24 mouse cellular contexts compared by ENCODE assay signal in the genomic region with DNA sequence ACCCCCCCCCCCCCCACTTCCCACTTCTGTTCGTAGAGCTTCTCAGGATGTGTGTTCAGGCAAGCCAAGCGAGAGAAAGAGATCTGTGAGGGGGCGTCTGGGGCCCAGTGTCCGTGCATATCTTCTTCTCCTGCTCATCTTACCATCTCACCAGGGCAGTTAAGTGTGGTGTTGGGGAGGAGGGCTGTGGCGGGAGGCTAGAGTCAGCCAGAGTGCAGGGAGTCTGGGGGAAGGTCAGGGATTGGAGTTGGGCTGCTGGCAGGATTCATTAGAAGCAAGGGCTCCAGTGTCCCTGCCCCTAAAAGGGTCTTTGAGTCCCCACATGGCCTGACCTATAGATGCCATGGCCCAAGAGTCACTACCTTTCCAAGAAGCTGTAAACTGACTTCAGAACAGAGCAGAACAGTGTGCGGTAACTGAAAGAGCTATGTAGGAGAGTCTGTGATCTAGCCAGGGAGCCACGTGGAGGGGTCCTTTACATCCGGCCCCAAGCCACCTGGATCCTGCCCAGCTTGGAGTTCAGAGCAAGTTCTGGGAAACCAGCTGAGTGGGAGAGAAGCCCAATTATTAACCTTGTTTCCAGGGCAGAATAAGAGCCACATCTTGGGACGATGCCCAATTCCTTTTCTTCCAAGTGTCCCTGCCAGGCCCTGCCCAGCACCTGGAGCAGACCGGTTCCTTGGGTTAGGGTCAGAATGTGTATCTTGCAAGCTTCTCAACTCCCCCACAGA. TPM values are rescaled to one million over a fixed set of nuclear protein-coding genes. Genes with fewer than 3 reads are reported as not detected.
DNase-seq lines count a peak whose midpoint lies in the region; ATAC-seq and TF ChIP-seq lines count a peak whose summit lies in the region.
"Had no signal": no experiment of that assay in that cellular context is flagged by ENCODE, and none has a peak within 500 bp of the region (broad histone marks: within the 10 kb centered on the region; RNA-seq: fewer than 3 reads in every experiment).

No protein-coding gene starts in this region.

- H3K27me3 ChIP-seq in forebrain, postnatal 0 days (ENCODE audit: insufficient read depth, low read length), result peaks cover 27% of the 10 kb centered on the region
- H3K27me3 ChIP-seq in stomach, postnatal 0 days (ENCODE audit: control insufficient read depth, insufficient read depth, low read length), result peaks cover 54% of the 10 kb centered on the region

- TF ChIP-seq EP300 in stomach, postnatal 0 days (optimal IDR thresholded peaks at IDR 0.05), result no peak

- ATAC-seq in cerebellum, adult (ENCODE audit: insufficient number of reproducible peaks, low FRiP score, low TSS enrichment), result no peak
- no peak for ATAC-seq in forebrain, postnatal 0 days
- ATAC-seq in stomach, postnatal 0 days (ENCODE audit: low FRiP score, low TSS enrichment), result no peak
- ATAC-seq: CD4-positive, CD25-positive, alpha-beta regulatory T cell, adult 4 months had no signal

- peak overlapping the region; percentile 45 for H3K4me2 ChIP-seq in forebrain, postnatal 0 days (ENCODE audit: low read depth)
- H3K4me2 ChIP-seq in stomach, postnatal 0 days (replicated peaks; ENCODE audit: low read depth), result no peak overlapping the region
- H3K4me2 ChIP-seq: heart, embryonic 11.5 days; limb, embryonic 12.5 days had no signal

- no peak overlapping the region for H3K4me3 ChIP-seq in layer of hippocampus, adult 2 months
- no peak overlapping the region for H3K4me3 ChIP-seq in forebrain, postnatal 0 days (ENCODE audit: low read depth, low read length)
- H3K4me3 ChIP-seq in stomach, postnatal 0 days (ENCODE audit: low read depth, low read length), result no peak overlapping the region
- H3K4me3 ChIP-seq: erythroblast, embryonic 14.5 days; limb, embryonic 12.5 days had no signal

- peak overlapping the region; percentile 84 for H3K27ac ChIP-seq in layer of hippocampus, adult 2 months
- peak overlapping the region; percentile 69 for H3K27ac ChIP-seq in forebrain, postnatal 0 days (ENCODE audit: low read depth, low read length)
- H3K27ac ChIP-seq in stomach, postnatal 0 days (replicated peaks), result no peak overlapping the region
- H3K27ac ChIP-seq: limb, embryonic 12.5 days; liver, embryonic 14.5 days had no signal

- WGBS in forebrain, postnatal 0 days, result 4% methylated on average over 10 of the region's 10 CpGs
- WGBS in stomach, postnatal 0 days, result 3% methylated on average over 10 of the region's 10 CpGs

- no peaks in the 10 kb centered on the region for H3K9me3 ChIP-seq in forebrain, postnatal 0 days (ENCODE audit: low read length)
- no peaks in the 10 kb centered on the region for H3K9me3 ChIP-seq in stomach, postnatal 0 days (ENCODE audit: control insufficient read depth, low read length)
- H3K9me3 ChIP-seq: limb, embryonic 12.5 days had no signal

- H3K4me1 ChIP-seq in forebrain, postnatal 0 days (ENCODE audit: insufficient read depth), result peaks cover 24% of the 10 kb centered on the region; the same call in 1 of the 2 replicates
- no peaks in the 10 kb centered on the region; the same call in 1 of the 2 replicates for H3K4me1 ChIP-seq in stomach, postnatal 0 days (replicated peaks; ENCODE audit: control insufficient read depth, insufficient read depth)

- peak overlapping the region; percentile 84; the same call in 1 of the 2 replicates for H3K9ac ChIP-seq in forebrain, postnatal 0 days
- no peak overlapping the region for H3K9ac ChIP-seq in stomach, postnatal 0 days (ENCODE audit: low read length)
- H3K9ac ChIP-seq: limb, embryonic 12.5 days; liver, embryonic 14.5 days had no signal

- DNase-seq in cerebellum, adult 11 months, result peak; percentile 55
- DNase-seq in layer of hippocampus, adult 2 months (ENCODE audit: low spot score in 2 of 2), result no peak
- no peak for DNase-seq in layer of hippocampus, adult 9-11 months
- peak; percentile 53 for DNase-seq in cerebellum, adult 8-10 months
- DNase-seq in forebrain, postnatal 0 days, result no peak
- DNase-seq in kidney, adult 18-20 months, result no peak
- DNase-seq in stomach, postnatal 0 days (ENCODE audit: low spot score), result no peak
- DNase-seq: gastrocnemius, postnatal 36 days; layer of hippocampus, postnatal 36 days; midbrain, embryonic 14.5 days; right cerebral cortex, postnatal 25 days had no signal

- TF ChIP-seq CTCF in layer of hippocampus, adult 2 months (conservative IDR thresholded peaks at IDR 0.05), result no peak
- TF ChIP-seq CTCF in forebrain, postnatal 0 days (IDR thresholded peaks at IDR 0.05; ENCODE audit: low read depth), result no peak
- TF ChIP-seq CTCF in stomach, postnatal 0 days (IDR thresholded peaks at IDR 0.05; ENCODE audit: low read depth), result no peak

- peaks cover 9% of the 10 kb centered on the region for H3K36me3 ChIP-seq in forebrain, postnatal 0 days (ENCODE audit: insufficient read depth)
- no peaks in the 10 kb centered on the region for H3K36me3 ChIP-seq in stomach, postnatal 0 days (ENCODE audit: control insufficient read depth, insufficient read depth, low read length)
- H3K36me3 ChIP-seq: G1E; limb, embryonic 12.5 days had no signal

RNA-seq across cellular contexts. Expression of a gene that starts 6.1 kb away (rescaled TPM):
- total RNA-seq in layer of hippocampus, adult 2 months (2021), result 100 to 1,000 TPM; 163 to 165 TPM
- total RNA-seq in forebrain, postnatal 0 days (2014; rRNA removed), result 133 and 140 TPM in 2 replicates
- 74.9 and 77.3 TPM in 2 replicates for polyA plus RNA-seq in forebrain, postnatal 0 days (2015; fragmentation: Nextera tagmentation; extraction: Ambion mirVana)
- polyA plus RNA-seq in stomach, postnatal 0 days (2015; fragmentation: Nextera tagmentation; extraction: Ambion mirVana), result 0.02 and 0.08 TPM in 2 replicates
- total RNA-seq: adrenal gland, adult 2 months; gastrocnemius, postnatal 36 days; heart, postnatal 25 days had no signal
- polyA plus RNA-seq: adrenal gland, adult 2 months; CD4-positive, CD25-positive, alpha-beta regulatory T cell, adult 4 months; erythroblast, embryonic 14.5 days; G1E; kidney, embryonic 14.5 days; large intestine, adult 2 months; liver, embryonic 14.5 days; lung, embryonic 16.5 days; stomach, embryonic 16.5 days had no signal

RNA-seq across cellular contexts. Expression of a gene that starts 24.9 kb away (rescaled TPM):
- 10 to 100 TPM; 55.9 to 56.2 TPM for total RNA-seq in layer of hippocampus, adult 2 months (2021)
- total RNA-seq in forebrain, postnatal 0 days (2014; rRNA removed), result 19.4 and 32.5 TPM in 2 replicates
- polyA plus RNA-seq in forebrain, postnatal 0 days (2015; fragmentation: Nextera tagmentation; extraction: Ambion mirVana), result 91.4 and 121 TPM in 2 replicates
- 6.9 and 7.0 TPM in 2 replicates for polyA plus RNA-seq in stomach, postnatal 0 days (2015; fragmentation: Nextera tagmentation; extraction: Ambion mirVana)
- total RNA-seq: G1E; gastrocnemius, postnatal 36 days had no signal
- polyA plus RNA-seq: CD4-positive, CD25-positive, alpha-beta regulatory T cell, adult 4 months; G1E had no signal

RNA-seq across cellular contexts. Expression of a gene that starts 34.9 kb away (rescaled TPM):
- total RNA-seq in layer of hippocampus, adult 2 months (2021), result 10 to 100 TPM; 32.9 to 35.5 TPM
- total RNA-seq in forebrain, postnatal 0 days (2014; rRNA removed), result 36.2 and 39.4 TPM in 2 replicates
- polyA plus RNA-seq in forebrain, postnatal 0 days (2015; fragmentation: Nextera tagmentation; extraction: Ambion mirVana), result 31.6 and 32.2 TPM in 2 replicates
- 24.9 TPM in 2 replicates for polyA plus RNA-seq in stomach, postnatal 0 days (2015; fragmentation: Nextera tagmentation; extraction: Ambion mirVana)

Comparison
In these comparisons a context has a peak if more than half of its experiments do, and no peak if none do; other contexts are left out.
1. DNase-seq: peak in cerebellum, adult 11 months (single experiment) and cerebellum, adult 8-10 months (single experiment); none in layer of hippocampus, adult 2 months (0 of 2), layer of hippocampus, adult 9-11 months (single experiment), forebrain, postnatal 0 days (single experiment), kidney, adult 18-20 months (single experiment) and stomach, postnatal 0 days (single experiment).